Mouse (Mus musculus) midbrain, embryonic 16.5 days (tissue): ENCODE results near the gene Gab1. TPM values are rescaled to one million over a fixed set of nuclear protein-coding genes. Genes with fewer than 3 reads are reported as not detected.

ENCODE experiments used
- ATAC-seq: fragments of 200-750 bp; cut with Nextera tagmentation; 2 replicates; pipeline ENCODE4 v1.8.0; 2017; ENCODE audit warnings: moderate TSS enrichment
- H3K27ac ChIP-seq: fragments of 300-500 bp; sonication (generic); 2 replicates; pipeline ENCODE4 v1.5.1; 2014; ENCODE audit warnings: mild to moderate bottlenecking, low read length, mixed read lengths
- H3K27me3 ChIP-seq: fragments of 300-500 bp; sonication (generic); 2 replicates; pipeline ENCODE4 v1.6.1; 2014; ENCODE audit warnings: low read depth, low read length, mixed read lengths; ENCODE audit not compliant: control insufficient read depth, insufficient read depth
- H3K36me3 ChIP-seq: fragments of 300-500 bp; sonication (generic); 2 replicates; pipeline ENCODE4 v1.6.1; 2014; ENCODE audit warnings: mild to moderate bottlenecking, low read length, moderate library complexity, mixed read lengths; ENCODE audit not compliant: control insufficient read depth, insufficient read depth
- H3K4me1 ChIP-seq: fragments of 300-500 bp; sonication (generic); 2 replicates; pipeline ENCODE4 v1.6.1; 2014; ENCODE audit warnings: mild to moderate bottlenecking, low read length, mixed read lengths; ENCODE audit not compliant: control insufficient read depth, insufficient read depth
- H3K4me2 ChIP-seq: fragments of 300-500 bp; sonication (generic); 2 replicates; pipeline ENCODE4 v1.6.1; 2014; ENCODE audit warnings: mild to moderate bottlenecking, low read length, mixed read lengths
- H3K4me3 ChIP-seq: fragments of 300-500 bp; sonication (generic); 2 replicates; pipeline ENCODE4 v1.5.1; 2014; ENCODE audit warnings: low read depth, mild to moderate bottlenecking, low read length, moderate library complexity, mixed read lengths
- H3K9ac ChIP-seq: fragments of 300-500 bp; sonication (generic); 2 replicates; pipeline ENCODE4 v1.6.1; 2014; ENCODE audit warnings: low read depth, low read length, mixed read lengths
- H3K9me3 ChIP-seq: fragments of 300-500 bp; sonication (generic); replicated peaks from 2 replicates; pipeline ENCODE4 v1.6.1; 2014; ENCODE audit warnings: mild to moderate bottlenecking, low read length, mixed read lengths; ENCODE audit not compliant: control insufficient read depth, poor library complexity, severe bottlenecking
- whole genome bisulfite sequencing: fragments of 180-500 bp; shearing (Covaris S2); extraction: QIAGEN DNeasy Blood & Tissue Kit; methylation state at CpG from one replicate; pipeline ENCODE4 v1.1.7; 2014; 5-methylcytosine and 5-hydroxymethylcytosine counted together
- polyA plus RNA-seq: library from polyadenylated mRNA; unstranded; fragments of >200 nt; fragmentation: Nextera tagmentation; extraction: Ambion mirVana; gene quantifications from 2 replicates; pipeline ENCODE4 v1.2.1, GENCODE M21; 2015

Gab1 gene
- 6.4 and 7.6 TPM in 2 replicates for polyA plus RNA-seq

DNA sequence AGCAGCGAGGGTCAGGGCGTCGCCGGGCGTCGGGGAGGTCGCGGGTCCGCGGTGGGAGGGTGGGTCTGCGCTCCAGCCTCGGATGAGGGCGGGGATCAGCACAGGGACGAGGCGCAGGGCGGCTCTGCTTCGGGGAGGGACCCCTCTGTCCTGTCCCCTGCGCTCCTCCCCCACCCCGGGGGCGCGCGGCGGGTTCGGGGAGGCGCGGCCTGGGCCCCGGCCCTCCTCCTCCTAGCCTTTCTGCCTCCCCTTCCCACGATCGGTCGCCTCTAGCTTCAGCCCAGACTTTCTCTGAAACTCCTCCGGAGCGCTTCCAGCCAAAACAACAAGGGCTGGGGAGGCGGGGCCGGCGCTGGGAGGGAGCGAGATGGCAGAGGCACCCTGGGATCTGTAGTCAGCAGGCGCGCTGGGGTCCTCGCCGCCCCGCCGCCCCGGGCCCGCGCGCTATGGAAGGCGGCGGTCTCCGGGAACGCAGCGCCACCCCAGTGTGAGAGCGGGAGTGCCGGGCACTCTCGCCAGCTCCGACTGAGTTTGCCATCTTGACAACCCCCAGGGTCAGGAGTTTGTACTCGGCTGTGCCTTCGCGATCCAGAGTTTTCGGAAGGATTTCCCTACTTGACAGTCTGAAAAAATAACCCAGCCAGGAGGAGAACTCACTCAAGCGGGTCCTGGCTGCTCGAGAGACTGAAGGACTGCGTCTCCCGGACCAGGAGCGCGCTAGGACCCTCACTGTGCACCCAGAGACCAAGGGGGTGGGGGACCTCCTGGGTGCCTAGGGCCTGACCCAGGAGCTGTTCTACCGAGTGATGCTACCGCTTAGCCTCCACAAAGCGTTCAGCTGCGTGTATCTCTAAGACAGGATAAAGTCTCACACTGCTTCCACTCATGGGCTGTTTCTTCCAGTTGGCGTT is at the start of gene Gab1:
Gene Gab1, minus strand, starts transcription at position 324 of the 911 bp plus-strand sequence.
- Histone ChIP-seq H3K27ac (peak within 1 kb of the TSS; percentile 83), H3K4me1 (peaks cover 15% of the 10 kb centered on the region), H3K4me2 (peak within 1 kb of the TSS; percentile 67), H3K9me3 (no peaks in the 10 kb centered on the region), H3K9ac (peak within 1 kb of the TSS; percentile 77), H3K4me3 (peak within 1 kb of the TSS; percentile 82), H3K36me3 (no peaks in the 10 kb centered on the region), H3K27me3 (no peaks in the 10 kb centered on the region)
- ATAC-seq, result peak; percentile 98
- WGBS, result under 1% methylated on average over 47 of the region's 70 CpGs

- H3K4me1 ChIP-seq, result no peaks in the 10 kb centered on the region
- no peak overlapping the region for H3K9ac ChIP-seq
- no peak overlapping the region for H3K27ac ChIP-seq
- no peaks in the 10 kb centered on the region for H3K27me3 ChIP-seq
- H3K4me3 ChIP-seq, result no peak overlapping the region
- no peaks in the 10 kb centered on the region for H3K36me3 ChIP-seq
- ATAC-seq, result no peak
- H3K4me2 ChIP-seq, result no peak overlapping the region
- H3K9me3 ChIP-seq, result no peaks in the 10 kb centered on the region
These were observed 48.5 kb upstream of the Gab1 start for GRCm38 (mm10) chr8:80928770-80929169.

DNA sequence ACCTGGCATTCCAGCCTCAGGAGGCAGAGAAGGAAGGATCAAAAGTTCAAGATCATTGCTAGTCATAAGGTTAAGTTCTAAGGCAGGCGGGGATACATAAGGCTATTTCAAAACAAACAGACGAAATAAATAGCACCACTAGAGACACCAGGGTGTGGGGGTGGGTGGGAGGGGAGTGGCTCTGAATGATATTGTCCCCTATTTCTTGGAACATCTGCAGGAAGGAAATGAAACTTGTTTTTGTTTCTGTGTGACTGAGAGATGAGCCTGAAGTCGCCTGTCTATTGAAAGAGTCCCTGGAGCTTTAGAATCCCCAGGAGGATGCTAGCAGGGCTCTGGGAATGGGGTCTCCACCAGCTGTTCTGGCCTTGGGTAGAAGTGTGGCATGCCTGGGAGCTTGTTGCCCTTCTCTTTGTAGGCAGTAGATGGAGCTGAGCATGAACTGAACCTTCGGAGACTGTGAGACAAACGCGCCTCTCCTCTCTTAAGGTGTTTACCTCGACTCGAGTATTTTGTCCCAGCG is 43.5 kb upstream of the Gab1 start:
- Histone ChIP-seq H3K27ac (no peak overlapping the region), H3K27me3 (no peaks in the 10 kb centered on the region), H3K4me3 (no peak overlapping the region), H3K4me2 (no peak overlapping the region), H3K4me1 (0 out of 2 replicates have a peak, but pooled peaks cover 3% of the 10 kb centered on the region), H3K9ac (no peak overlapping the region), H3K36me3 (no peaks in the 10 kb centered on the region), H3K9me3 (no peaks in the 10 kb centered on the region)
- WGBS, result 85% methylated on average over 9 of the region's 9 CpGs
- no peak for ATAC-seq

DNA sequence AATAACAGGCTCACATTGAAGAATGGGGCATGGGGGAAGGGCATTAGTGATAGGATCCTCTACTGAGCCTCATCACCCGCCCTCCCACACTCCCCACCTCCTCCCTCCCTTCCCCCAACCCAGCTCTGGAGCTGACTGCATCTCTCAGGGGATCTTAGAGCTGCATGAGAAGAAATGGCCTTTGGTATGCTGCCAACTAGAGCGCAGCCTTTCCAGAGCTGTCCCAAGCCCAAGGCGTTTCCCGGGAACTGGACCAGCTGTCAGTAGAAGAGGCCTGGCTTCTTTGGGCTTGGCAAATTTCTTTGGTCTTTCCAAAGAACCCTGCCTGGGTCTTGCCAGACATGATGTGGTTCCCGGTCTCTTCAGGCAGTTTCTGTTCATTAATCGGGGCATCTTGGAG is 42.3 kb upstream of the Gab1 start:
- 65% methylated on average over 6 of the region's 6 CpGs for WGBS

DNA sequence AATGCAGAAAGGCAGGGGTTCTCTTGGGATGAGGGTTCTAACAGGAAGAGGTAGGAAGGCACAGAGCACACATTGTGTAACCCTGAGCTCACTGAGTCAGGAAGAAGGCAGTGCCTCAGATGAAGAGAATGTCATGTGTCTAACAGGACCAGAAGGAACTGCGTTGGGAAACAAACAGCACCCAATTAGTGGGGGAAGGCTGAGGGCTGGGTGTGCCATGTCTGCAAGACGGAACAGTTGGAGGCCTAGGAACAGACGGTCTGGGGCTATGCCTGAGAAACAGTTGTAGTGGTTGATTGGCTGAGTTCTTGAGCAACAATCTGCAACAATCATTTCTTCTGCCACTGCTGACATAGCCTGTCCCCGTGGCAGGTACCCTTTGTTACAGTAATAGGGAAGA is 38.8 kb upstream of the Gab1 start:
- no peak overlapping the region for H3K9ac ChIP-seq
- H3K4me1 ChIP-seq, result 0 out of 2 replicates have a peak, but pooled peaks cover 3% of the 10 kb centered on the region
- no peaks in the 10 kb centered on the region for H3K36me3 ChIP-seq
- 85% methylated on average over 4 of the region's 4 CpGs for WGBS
- no peak overlapping the region for H3K27ac ChIP-seq
- H3K4me2 ChIP-seq, result no peak overlapping the region
- no peak overlapping the region for H3K4me3 ChIP-seq
- no peak for ATAC-seq
- H3K9me3 ChIP-seq, result no peaks in the 10 kb centered on the region
- H3K27me3 ChIP-seq, result no peaks in the 10 kb centered on the region

More for the DNA sequence above, 42.3 kb upstream of the Gab1 start:
- Histone ChIP-seq H3K4me1 (0 out of 2 replicates have a peak, but pooled peaks cover 3% of the 10 kb centered on the region), H3K9ac (no peak overlapping the region), H3K27me3 (no peaks in the 10 kb centered on the region), H3K4me2 (no peak overlapping the region), H3K9me3 (no peaks in the 10 kb centered on the region), H3K27ac (no peak overlapping the region), H3K36me3 (no peaks in the 10 kb centered on the region), H3K4me3 (no peak overlapping the region)
- ATAC-seq, result peak; percentile 85; the same call in 1 of the 2 replicates

DNA sequence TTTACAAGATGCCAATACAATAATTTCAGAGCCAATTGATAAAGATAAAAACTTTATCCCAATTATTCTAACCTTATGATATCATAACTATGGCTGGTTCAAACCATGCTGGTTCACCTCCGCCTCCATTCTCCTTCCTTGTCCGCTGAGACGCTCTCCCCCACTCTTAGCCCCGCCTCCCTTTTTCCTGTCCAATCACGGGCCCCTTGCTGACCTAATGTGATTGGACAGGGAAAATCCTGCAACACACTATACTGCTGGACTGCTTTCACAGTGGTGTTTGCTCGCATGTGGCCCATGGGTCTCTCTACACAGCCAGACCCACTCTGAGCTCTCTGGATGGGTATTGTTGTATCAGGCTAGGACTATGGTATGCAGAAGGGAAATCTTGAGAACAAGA is 38.2 kb upstream of the Gab1 start:
- Histone ChIP-seq H3K4me3 (no peak overlapping the region), H3K27me3 (no peaks in the 10 kb centered on the region), H3K9me3 (no peaks in the 10 kb centered on the region), H3K27ac (no peak overlapping the region), H3K36me3 (no peaks in the 10 kb centered on the region), H3K4me2 (no peak overlapping the region), H3K4me1 (0 out of 2 replicates have a peak, but pooled peaks cover 3% of the 10 kb centered on the region), H3K9ac (no peak overlapping the region)
- 90% methylated on average over 6 of the region's 6 CpGs for WGBS
- ATAC-seq, result no peak

- H3K4me1 ChIP-seq, result no peaks in the 10 kb centered on the region
- no peaks in the 10 kb centered on the region for H3K9me3 ChIP-seq
- no peak overlapping the region for H3K9ac ChIP-seq
- no peak overlapping the region for H3K4me2 ChIP-seq
- H3K4me3 ChIP-seq, result no peak overlapping the region
- H3K27ac ChIP-seq, result no peak overlapping the region
- no peaks in the 10 kb centered on the region for H3K36me3 ChIP-seq
- ATAC-seq, result no peak
- WGBS, result 86% methylated on average over 11 of the region's 11 CpGs
- no peaks in the 10 kb centered on the region for H3K27me3 ChIP-seq
These were observed 36.3 kb upstream of the Gab1 start for GRCm38 (mm10) chr8:80916463-80917235.

- Histone ChIP-seq H3K36me3 (no peaks in the 10 kb centered on the region), H3K4me1 (no peaks in the 10 kb centered on the region), H3K4me2 (no peak overlapping the region), H3K9ac (no peak overlapping the region), H3K9me3 (no peaks in the 10 kb centered on the region), H3K4me3 (no peak overlapping the region), H3K27ac (peak overlapping the region; percentile 15; the same call in 1 of the 2 replicates), H3K27me3 (no peaks in the 10 kb centered on the region)
- ATAC-seq, result peak; percentile 77; the same call in 1 of the 2 replicates
- WGBS, result 93% methylated on average over 1 of the region's 1 CpGs
These were observed 32.9 kb upstream of the Gab1 start for GRCm38 (mm10) chr8:80913016-80913748.
